Mouse (Mus musculus) heart, postnatal 0 days (tissue): Measurements from ENCODE around the gene Dot1l. TPM values are rescaled to one million over a fixed set of nuclear protein-coding genes. Genes with fewer than 3 reads are reported as not detected.

ENCODE experiments used
- ATAC-seq: fragments of 200-750 bp; cut with Nextera tagmentation; 2 replicates; pipeline ENCODE4 v1.8.0; 2017; ENCODE audit warnings: low read depth, moderate number of reproducible peaks, moderate library complexity; ENCODE audit not compliant: insufficient read depth
- DNase-seq: peaks from one replicate; pipeline ENCODE4 v3.0.0-alpha.2; 2016; ENCODE audit warnings: low spot score
- H3K27ac ChIP-seq: fragments of 300-500 bp; sonication (generic); 2 replicates; pipeline ENCODE4 v1.5.1; 2014; ENCODE audit warnings: low read depth, mild to moderate bottlenecking
- H3K27me3 ChIP-seq: fragments of 300-500 bp; sonication (generic); 2 replicates; pipeline ENCODE4 v1.6.1; 2014; ENCODE audit warnings: low read length, mixed read lengths; ENCODE audit not compliant: control insufficient read depth, insufficient read depth
- H3K36me3 ChIP-seq: fragments of 300-500 bp; sonication (generic); replicated peaks from 2 replicates; pipeline ENCODE4 v1.6.1; 2014; ENCODE audit warnings: low read length, mixed read lengths; ENCODE audit not compliant: control insufficient read depth, insufficient read depth
- H3K4me1 ChIP-seq: fragments of 300-500 bp; sonication (generic); 2 replicates; pipeline ENCODE4 v1.6.1; 2014; ENCODE audit warnings: antibody characterized with exemption; ENCODE audit not compliant: control insufficient read depth, insufficient read depth
- H3K4me2 ChIP-seq: fragments of 300-500 bp; sonication (generic); 2 replicates; pipeline ENCODE4 v1.6.1; 2014; ENCODE audit warnings: low read depth, mild to moderate bottlenecking, low read length, moderate library complexity
- H3K4me3 ChIP-seq: fragments of 300-500 bp; sonication (generic); 2 replicates; pipeline ENCODE4 v1.5.1; 2014; ENCODE audit warnings: low read depth, low read length
- H3K9ac ChIP-seq: fragments of 300-500 bp; sonication (generic); replicated peaks from 2 replicates; pipeline ENCODE4 v1.6.1; 2014; ENCODE audit warnings: low read depth, low read length, mixed read lengths
- H3K9me3 ChIP-seq: fragments of 300-500 bp; sonication (generic); replicated peaks from 2 replicates; pipeline ENCODE4 v1.6.1; 2016; ENCODE audit warnings: low read length; ENCODE audit not compliant: control insufficient read depth
- CTCF ChIP-seq: IDR thresholded peaks from 2 replicates; pipeline ENCODE4 v1.5.1; 2016; ENCODE audit warnings: antibody characterized with exemption, control low read depth, low read depth
- EP300 ChIP-seq: IDR thresholded peaks from 2 replicates; pipeline ENCODE4 v1.6.1; 2016; ENCODE audit warnings: antibody characterized with exemption, low read depth
- WGBS: fragments of 180-500 bp; shearing (Covaris S2); extraction: QIAGEN DNeasy Blood & Tissue Kit; methylation state at CpG from one replicate; pipeline ENCODE4 v1.1.7; 2014; 5-methylcytosine and 5-hydroxymethylcytosine counted together
- polyA plus RNA-seq: library from polyadenylated mRNA; unstranded; fragments of >200 nt; fragmentation: Nextera tagmentation; extraction: Ambion mirVana; gene quantifications from 2 replicates; pipeline ENCODE4 v1.2.1, GENCODE M21; 2015
- total RNA-seq: library from RNA; depleted of rRNA; stranded (reverse); fragments of >200 nt; gene quantifications from 2 replicates; pipeline ENCODE4 v1.2.3, GENCODE M21; 2014; ENCODE audit warnings: low replicate concordance

Gene Dot1l
- total and polyA plus RNA-seq, 2 experiments from 2014 or later = 14.0 to 19.4 TPM

GRCm38 (mm10) chr10:80793033-80793784 is 38.2 kb downstream of the Dot1l start:
- Histone ChIP-seq H3K27me3 (no peaks in the 10 kb centered on the region), H3K27ac (no peak overlapping the region)

GRCm38 (mm10) chr10:80793803-80794202 is 38.8 kb downstream of the Dot1l start:
- Histone ChIP-seq H3K9me3 (no peaks in the 10 kb centered on the region), H3K4me2 (no peak overlapping the region), H3K27me3 (no peaks in the 10 kb centered on the region), H3K9ac (no peak overlapping the region), H3K36me3 (peaks cover 72% of the 10 kb centered on the region), H3K27ac (no peak overlapping the region), H3K4me1 (peaks cover 20% of the 10 kb centered on the region), H3K4me3 (no peak overlapping the region)
- no peak for DNase-seq
- no peak for ATAC-seq
- 82% methylated on average over 4 of the region's 4 CpGs for WGBS
- TF ChIP-seq EP300 = no peak
- TF ChIP-seq CTCF = no peak

More at GRCm38 (mm10) chr10:80793033-80793784, 38.2 kb downstream of the Dot1l start:
- H3K9ac ChIP-seq = no peak overlapping the region
- no peak overlapping the region for H3K4me2 ChIP-seq
- peaks cover 78% of the 10 kb centered on the region for H3K36me3 ChIP-seq
- 90% methylated on average over 13 of the region's 13 CpGs for WGBS
- no peaks in the 10 kb centered on the region for H3K9me3 ChIP-seq
- H3K4me1 ChIP-seq = peaks cover 20% of the 10 kb centered on the region
- H3K4me3 ChIP-seq = no peak overlapping the region
- no peak for DNase-seq
- TF ChIP-seq EP300 (no peak), CTCF (no peak)
- ATAC-seq = no peak

GRCm38 (mm10) chr10:80794750-80795149 is 39.7 kb downstream of the Dot1l start:
- TF ChIP-seq CTCF (no peak), EP300 (no peak)
- H3K4me2 ChIP-seq = no peak overlapping the region
- H3K4me3 ChIP-seq = no peak overlapping the region
- 86% methylated on average over 8 of the region's 8 CpGs for WGBS
- DNase-seq (no peak), ATAC-seq (no peak)
- H3K9ac ChIP-seq = no peak overlapping the region
- H3K36me3 ChIP-seq = peaks cover 62% of the 10 kb centered on the region
- no peaks in the 10 kb centered on the region for H3K27me3 ChIP-seq
- no peaks in the 10 kb centered on the region for H3K9me3 ChIP-seq
- peaks cover 26% of the 10 kb centered on the region for H3K4me1 ChIP-seq
- H3K27ac ChIP-seq = no peak overlapping the region

DNA sequence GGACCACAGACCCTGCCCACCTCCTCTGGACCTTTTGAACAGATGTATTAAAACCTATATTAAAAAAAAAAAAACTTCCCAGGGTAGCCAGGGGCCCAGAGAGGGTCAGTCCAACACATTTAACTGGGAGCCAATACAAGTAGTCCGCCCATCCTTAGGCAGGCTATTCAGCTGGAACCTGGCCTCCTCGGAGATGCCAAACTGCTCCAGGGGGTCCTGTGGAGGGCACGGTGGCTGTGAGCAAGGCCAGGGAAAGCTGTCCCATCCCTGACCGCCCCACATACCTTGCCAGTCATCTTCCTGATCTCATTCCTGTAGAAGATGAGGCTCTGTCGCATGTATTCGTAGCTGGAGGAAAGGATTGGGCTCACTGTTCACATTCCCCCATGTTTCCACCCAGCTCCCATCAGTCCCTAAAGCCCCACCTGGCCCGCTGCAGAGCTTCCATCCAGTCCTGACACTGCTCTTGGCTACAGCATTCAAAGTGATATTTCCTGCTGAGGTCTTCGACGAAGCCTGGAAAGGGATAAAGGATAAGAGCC is 41.4 kb downstream of the Dot1l start:
- peaks cover 51% of the 10 kb centered on the region for H3K36me3 ChIP-seq
- DNase-seq = no peak
- no peak for TF ChIP-seq EP300
- no peak for TF ChIP-seq CTCF
- peaks cover 22% of the 10 kb centered on the region for H3K4me1 ChIP-seq
- 76% methylated on average over 9 of the region's 9 CpGs for WGBS
- no peak overlapping the region for H3K9ac ChIP-seq
- ATAC-seq = no peak
- peak overlapping the region; percentile 96; the same call in 1 of the 2 replicates for H3K4me2 ChIP-seq
- no peak overlapping the region for H3K4me3 ChIP-seq
- H3K9me3 ChIP-seq = no peaks in the 10 kb centered on the region
- no peak overlapping the region for H3K27ac ChIP-seq
- no peaks in the 10 kb centered on the region for H3K27me3 ChIP-seq

- Histone ChIP-seq H3K9me3 (no peaks in the 10 kb centered on the region), H3K27ac (peak overlapping the region; percentile 98), H3K4me1 (peaks cover 22% of the 10 kb centered on the region), H3K4me2 (peak overlapping the region; percentile 96), H3K36me3 (peaks cover 54% of the 10 kb centered on the region), H3K27me3 (no peaks in the 10 kb centered on the region), H3K4me3 (peak overlapping the region; percentile 90), H3K9ac (peak overlapping the region; percentile 96)
- ATAC-seq (peak; percentile 50), DNase-seq (peak; percentile 49)
- WGBS = 2% methylated on average over 58 of the region's 59 CpGs
- TF ChIP-seq CTCF (no peak), EP300 (no peak)
Measured at GRCm38 (mm10) chr10:80797186-80798149, 42.5 kb downstream of the Dot1l start.
